32 mouse cellular contexts compared by ENCODE assay signal in genomic region chr5:8885837-8886236, GRCm38 (mm10).
"Had no signal": no experiment of that assay in that cellular context is flagged by ENCODE, and none has a peak within 500 bp of the region (broad histone marks: within the 10 kb centered on the region; RNA-seq: fewer than 3 reads in every experiment).

No protein-coding gene starts in this region.

- H3K27me3 ChIP-seq: limb, embryonic 12.5 days; limb, embryonic 13.5 days; limb, embryonic 15.5 days; liver, embryonic 12.5 days; liver, embryonic 13.5 days; liver, embryonic 15.5 days; lung, embryonic 15.5 days; megakaryocyte, embryonic 14.5 days; midbrain, embryonic 12.5 days; midbrain, embryonic 13.5 days; midbrain, embryonic 15.5 days; neural tube, embryonic 12.5 days had no signal

- H3K4me1 ChIP-seq: limb, embryonic 10.5 days; limb, embryonic 12.5 days; limb, embryonic 13.5 days; limb, embryonic 15.5 days; liver, embryonic 12.5 days; liver, embryonic 13.5 days; liver, embryonic 15.5 days; lung, embryonic 15.5 days; megakaryocyte, embryonic 14.5 days; midbrain, embryonic 10.5 days; midbrain, embryonic 12.5 days; midbrain, embryonic 13.5 days; midbrain, embryonic 15.5 days; neural tube, embryonic 12.5 days had no signal

- H3K4me2 ChIP-seq: limb, embryonic 12.5 days; limb, embryonic 13.5 days; limb, embryonic 15.5 days; liver, embryonic 11.5 days; liver, embryonic 12.5 days; liver, embryonic 13.5 days; liver, embryonic 15.5 days; lung, embryonic 14.5 days; lung, embryonic 15.5 days; midbrain, embryonic 11.5 days; midbrain, embryonic 12.5 days; midbrain, embryonic 13.5 days; midbrain, embryonic 15.5 days; neural tube, embryonic 12.5 days had no signal

- H3K9ac ChIP-seq: limb, embryonic 12.5 days; limb, embryonic 13.5 days; limb, embryonic 15.5 days; liver, embryonic 12.5 days; liver, embryonic 13.5 days; liver, embryonic 14.5 days; liver, embryonic 15.5 days; lung, embryonic 14.5 days; lung, embryonic 15.5 days; midbrain, embryonic 12.5 days; midbrain, embryonic 13.5 days; midbrain, embryonic 15.5 days; neural tube, embryonic 12.5 days had no signal

- H3K36me3 ChIP-seq: limb, embryonic 10.5 days; limb, embryonic 12.5 days; limb, embryonic 13.5 days; limb, embryonic 15.5 days; liver, embryonic 12.5 days; liver, embryonic 13.5 days; liver, embryonic 15.5 days; lung, embryonic 15.5 days; midbrain, embryonic 10.5 days; midbrain, embryonic 12.5 days; midbrain, embryonic 13.5 days; midbrain, embryonic 15.5 days; neural tube, embryonic 12.5 days had no signal

- ATAC-seq: liver, embryonic 12.5 days; lung, postnatal 0 days; midbrain, embryonic 13.5 days; midbrain, embryonic 15.5 days; midbrain, embryonic 16.5 days had no signal

- H3K4me3 ChIP-seq: left cerebral cortex, adult 2 months; limb, embryonic 10.5 days; limb, embryonic 12.5 days; limb, embryonic 13.5 days; limb, embryonic 15.5 days; liver, embryonic 12.5 days; liver, embryonic 13.5 days; liver, embryonic 15.5 days; lung, embryonic 15.5 days; megakaryocyte, embryonic 14.5 days; midbrain, embryonic 10.5 days; midbrain, embryonic 12.5 days; midbrain, embryonic 13.5 days; midbrain, embryonic 15.5 days; myocyte; neural tube, embryonic 12.5 days had no signal

- DNase-seq: left cerebral cortex, postnatal 4 days; liver; liver, embryonic 13.5 days; lung, adult 18-20 months; lung, adult 2 months; lung, embryonic 14.5 days; lung, postnatal 10 days; lung, postnatal 14 days; lung, postnatal 36 days; lung, postnatal 4 days; midbrain, embryonic 14.5 days had no signal

- H3K9me3 ChIP-seq: limb, embryonic 10.5 days; limb, embryonic 13.5 days; limb, embryonic 15.5 days; liver, embryonic 12.5 days; liver, embryonic 13.5 days; liver, embryonic 15.5 days; lung, embryonic 15.5 days; midbrain, embryonic 13.5 days; midbrain, embryonic 15.5 days had no signal

- H3K27ac ChIP-seq: left cerebral cortex, adult 2 months; limb, embryonic 10.5 days; limb, embryonic 12.5 days; limb, embryonic 13.5 days; limb, embryonic 15.5 days; liver, embryonic 12.5 days; liver, embryonic 13.5 days; liver, embryonic 14.5 days; liver, embryonic 15.5 days; lung, embryonic 15.5 days; macrophage; midbrain, embryonic 10.5 days; midbrain, embryonic 12.5 days; midbrain, embryonic 13.5 days; midbrain, embryonic 15.5 days; neural tube, embryonic 12.5 days had no signal
